Mouse (Mus musculus) lung, embryonic 14.5 days (tissue): ENCODE data around the gene Mslnl. TPM values are rescaled to one million over a fixed set of nuclear protein-coding genes. Genes with fewer than 3 reads are reported as not detected.
A peak's percentile ranks its signal among the peaks of the same experiment; 100 is the strongest.

Experiments used
- ATAC-seq: fragments of 200-750 bp; cut with Nextera tagmentation; 2 replicates; pipeline ENCODE4 v1.8.0; 2017; ENCODE audit warnings: mild to moderate bottlenecking, moderate TSS enrichment, moderate library complexity; ENCODE audit not compliant: insufficient read depth
- DNase-seq: peaks from one replicate; pipeline ENCODE4 v3.0.0-alpha.2; 2015
- H3K27ac ChIP-seq: fragments of 300-500 bp; sonication (generic); 2 replicates; pipeline ENCODE4 v1.5.1; 2014; ENCODE audit warnings: low read depth, mild to moderate bottlenecking, moderate library complexity
- H3K27me3 ChIP-seq: fragments of 300-500 bp; sonication (generic); 2 replicates; pipeline ENCODE4 v1.6.1; 2014; ENCODE audit warnings: low read length, control low read depth; ENCODE audit not compliant: insufficient read depth
- H3K36me3 ChIP-seq: fragments of 300-500 bp; sonication (generic); 2 replicates; pipeline ENCODE4 v1.6.1; 2014; ENCODE audit warnings: control low read depth; ENCODE audit not compliant: insufficient read depth
- H3K4me1 ChIP-seq: fragments of 300-500 bp; sonication (generic); 2 replicates; pipeline ENCODE4 v1.6.1; 2014; ENCODE audit warnings: antibody characterized with exemption, control low read depth; ENCODE audit not compliant: insufficient read depth
- H3K4me2 ChIP-seq: fragments of 300-500 bp; sonication (generic); 2 replicates; pipeline ENCODE4 v1.6.1; 2014; ENCODE audit warnings: mild to moderate bottlenecking
- H3K4me3 ChIP-seq: fragments of 300-500 bp; sonication (generic); 2 replicates; pipeline ENCODE4 v1.5.1; 2014; ENCODE audit warnings: low read depth, low read length
- H3K9ac ChIP-seq: fragments of 300-500 bp; sonication (generic); 2 replicates; pipeline ENCODE4 v1.6.1; 2014
- H3K9me3 ChIP-seq: fragments of 300-500 bp; sonication (generic); 2 replicates; pipeline ENCODE4 v1.6.1; 2016; ENCODE audit warnings: low read depth, low read length, control low read depth
- CTCF ChIP-seq: IDR thresholded peaks from 2 replicates; pipeline ENCODE4 v1.5.1; 2016; ENCODE audit warnings: antibody characterized with exemption, low read depth
- WGBS: fragments of 180-500 bp; shearing (Covaris S2); extraction: QIAGEN DNeasy Blood & Tissue Kit; methylation state at CpG from one replicate; pipeline ENCODE4 v1.1.7; 2014; 5-methylcytosine and 5-hydroxymethylcytosine counted together
- polyA plus RNA-seq: library from polyadenylated mRNA; unstranded; fragments of >200 nt; fragmentation: Nextera tagmentation; extraction: Ambion mirVana; gene quantifications from 2 replicates; pipeline ENCODE4 v1.2.1, GENCODE M21; 2014

Mslnl gene
- polyA plus RNA-seq, 1 experiment from 2014 or later: 0.24 TPM

DNA sequence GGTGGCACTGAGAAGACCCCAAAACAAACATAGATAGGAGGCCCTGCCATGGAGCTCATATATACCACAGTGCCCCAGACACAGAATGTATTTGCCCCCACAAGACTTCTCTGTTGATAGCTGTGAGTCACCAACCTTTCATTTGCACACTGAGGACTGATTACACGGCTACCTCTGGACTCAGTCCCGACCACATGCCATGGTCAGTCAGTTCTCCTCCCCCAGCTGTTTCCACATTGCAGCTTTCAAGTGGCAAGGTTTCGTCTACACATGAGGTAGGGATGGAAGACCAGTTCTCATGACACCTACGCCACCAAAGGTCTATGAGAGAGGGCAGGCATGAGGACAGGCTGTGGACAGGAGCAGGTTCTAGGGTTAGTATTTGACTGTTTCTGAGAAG lies 24.7 kb upstream of the Mslnl start:
- ATAC-seq (no peak), DNase-seq (no peak)
- no peak overlapping the region for H3K27ac ChIP-seq
- no peaks in the 10 kb centered on the region for H3K9me3 ChIP-seq
- H3K4me2 ChIP-seq: no peak overlapping the region
- no peak for TF ChIP-seq CTCF
- 70% methylated on average over 4 of the region's 4 CpGs for WGBS
- H3K36me3 ChIP-seq: no peaks in the 10 kb centered on the region
- no peak overlapping the region for H3K9ac ChIP-seq
- H3K27me3 ChIP-seq: peaks cover 3% of the 10 kb centered on the region; the same call in 1 of the 2 replicates
- H3K4me1 ChIP-seq: no peaks in the 10 kb centered on the region
- no peak overlapping the region for H3K4me3 ChIP-seq

DNA sequence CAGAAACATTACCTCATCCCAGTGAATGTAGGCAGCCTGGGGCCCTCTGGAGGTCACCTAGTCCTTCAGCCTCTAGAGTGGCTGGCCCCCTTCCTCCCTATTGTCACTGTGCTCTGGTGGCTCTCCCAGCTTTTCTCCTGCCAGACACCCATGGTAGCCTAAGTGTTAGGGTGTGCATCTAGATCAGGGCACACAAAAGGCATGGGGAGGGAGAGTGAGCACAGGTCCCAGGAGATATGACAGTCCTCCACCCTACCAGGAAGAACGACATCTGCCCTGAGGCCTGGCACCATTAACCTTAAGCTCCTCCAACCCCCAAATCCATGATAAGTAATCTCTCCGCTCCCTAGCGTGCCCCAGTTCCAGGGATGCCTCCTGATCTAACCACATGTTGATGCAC lies 20.2 kb upstream of the Mslnl start:
- no peak for DNase-seq
- TF ChIP-seq CTCF: no peak
- no peak overlapping the region for H3K4me2 ChIP-seq
- 46% methylated on average over 3 of the region's 3 CpGs for WGBS
- 0 out of 2 replicates have a peak, but pooled peaks cover 2% of the 10 kb centered on the region for H3K4me1 ChIP-seq
- no peak for ATAC-seq
- peaks cover 20% of the 10 kb centered on the region for H3K36me3 ChIP-seq
- no peak overlapping the region for H3K27ac ChIP-seq
- no peak overlapping the region for H3K4me3 ChIP-seq
- no peak overlapping the region for H3K9ac ChIP-seq
- H3K9me3 ChIP-seq: no peaks in the 10 kb centered on the region
- peaks cover 24% of the 10 kb centered on the region for H3K27me3 ChIP-seq

GRCm38 (mm10) chr17:25716130-25716529 lies 19.7 kb upstream of the Mslnl start:
- H3K4me3 ChIP-seq: no peak overlapping the region
- no peak for TF ChIP-seq CTCF

DNA sequence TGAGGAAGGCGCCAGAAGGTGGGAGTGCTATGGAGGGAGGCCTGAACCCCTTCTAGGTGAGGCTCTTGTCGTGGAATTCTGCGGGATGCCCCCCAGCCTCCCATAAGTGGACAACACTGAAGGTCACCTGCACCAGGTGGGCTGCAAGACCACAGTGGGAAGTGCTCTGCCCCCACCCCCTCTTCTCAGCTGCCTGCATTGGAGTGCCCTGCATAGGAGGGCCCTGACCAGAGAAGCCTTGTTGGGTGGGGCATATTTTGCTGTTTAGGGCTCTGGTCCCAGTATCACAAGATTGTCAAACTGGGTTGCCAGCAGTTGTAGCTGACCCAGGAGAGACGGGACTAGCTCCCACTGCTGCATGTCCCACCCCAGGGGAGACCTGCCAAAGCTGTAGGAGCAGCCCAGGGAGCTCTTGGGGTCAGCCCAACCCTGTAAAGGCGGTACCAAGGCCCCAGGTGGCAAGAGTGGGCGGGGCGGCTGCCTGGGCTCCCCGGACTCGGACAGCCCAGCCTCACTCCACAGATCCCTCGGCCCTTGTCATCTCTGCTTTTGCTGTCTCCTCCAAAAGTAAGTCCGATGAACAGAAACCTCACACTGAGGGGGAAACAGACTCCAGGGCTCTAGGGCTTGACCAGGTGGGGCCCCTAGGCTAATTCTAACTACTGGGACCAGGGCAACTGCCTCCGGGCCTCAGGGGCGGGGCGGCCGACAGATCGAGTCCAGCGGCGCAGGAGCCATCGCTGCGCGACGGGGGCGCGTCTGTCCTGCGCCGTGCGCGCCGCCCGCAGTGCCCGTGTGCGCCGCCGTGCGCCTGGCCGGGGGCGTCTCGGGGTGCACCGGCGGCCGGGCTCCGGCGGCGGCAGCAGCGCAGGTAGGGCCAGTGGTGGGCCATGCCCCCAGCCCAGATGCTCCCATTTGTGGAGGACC lies 18.9 kb upstream of the Mslnl start, which contains the start of gene Gng13:
Gene Gng13 (plus strand): TSS at position 461 of the 927 bp plus-strand sequence.
- Histone ChIP-seq H3K9me3 (no peaks in the 10 kb centered on the region), H3K4me3 (peak within 1 kb of the TSS; percentile 37), H3K4me1 (0 out of 2 replicates have a peak, but pooled peaks cover 2% of the 10 kb centered on the region), H3K9ac (peak within 1 kb of the TSS; percentile 41), H3K4me2 (peak within 1 kb of the TSS; percentile 72), H3K27ac (no peak within 1 kb of the TSS), H3K27me3 (peaks cover 24% of the 10 kb centered on the region), H3K36me3 (peaks cover 33% of the 10 kb centered on the region)
- peak; percentile 57; the same call in 1 of the 2 replicates for ATAC-seq
- peak; percentile 62 for DNase-seq
- no peak for TF ChIP-seq CTCF
- 2% methylated on average over 45 of the region's 45 CpGs for WGBS

More at GRCm38 (mm10) chr17:25716130-25716529, 19.7 kb upstream of the Mslnl start:
- Histone ChIP-seq H3K4me1 (0 out of 2 replicates have a peak, but pooled peaks cover 2% of the 10 kb centered on the region), H3K27ac (no peak overlapping the region), H3K27me3 (peaks cover 24% of the 10 kb centered on the region), H3K4me2 (no peak overlapping the region), H3K9ac (no peak overlapping the region), H3K36me3 (peaks cover 25% of the 10 kb centered on the region), H3K9me3 (no peaks in the 10 kb centered on the region)
- ATAC-seq (no peak), DNase-seq (peak; percentile 15)
- 4% methylated on average over 6 of the region's 6 CpGs for WGBS

DNA sequence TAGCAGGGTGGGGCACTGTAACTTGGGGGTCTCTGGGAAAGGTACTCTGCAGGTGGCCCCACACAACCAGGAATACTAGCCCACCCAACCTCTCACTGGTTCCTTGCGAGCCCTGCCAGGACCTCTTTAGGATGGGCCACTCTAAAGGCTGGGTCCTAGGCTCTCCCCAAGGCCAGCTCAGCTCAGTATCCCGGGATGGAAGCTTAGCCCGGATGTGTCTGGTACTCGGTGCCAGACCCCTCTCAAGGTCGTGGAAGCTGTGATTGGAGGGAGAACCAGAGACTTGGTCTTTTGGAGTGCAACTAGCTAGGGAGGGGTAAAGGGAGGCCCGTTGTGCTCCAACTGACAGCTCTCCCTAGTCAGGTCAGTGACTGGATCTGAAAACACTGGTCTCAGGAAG lies 18.2 kb upstream of the Mslnl start:
- peak overlapping the region; percentile 72 for H3K4me2 ChIP-seq
- ATAC-seq (peak; percentile 14; the same call in 1 of the 2 replicates), DNase-seq (peak; percentile 8)
- H3K27me3 ChIP-seq: peaks cover 24% of the 10 kb centered on the region
- no peak for TF ChIP-seq CTCF
- no peak overlapping the region for H3K27ac ChIP-seq
- WGBS: 7% methylated on average over 6 of the region's 6 CpGs
- H3K4me1 ChIP-seq: 0 out of 2 replicates have a peak, but pooled peaks cover 2% of the 10 kb centered on the region
- H3K9me3 ChIP-seq: no peaks in the 10 kb centered on the region
- H3K9ac ChIP-seq: peak overlapping the region; percentile 41; the same call in 1 of the 2 replicates
- H3K36me3 ChIP-seq: peaks cover 40% of the 10 kb centered on the region
- H3K4me3 ChIP-seq: peak overlapping the region; percentile 37

GRCm38 (mm10) chr17:25721476-25721875 lies 14.4 kb upstream of the Mslnl start:
- ATAC-seq (no peak), DNase-seq (no peak)
- H3K4me2 ChIP-seq: no peak overlapping the region
- no peak for TF ChIP-seq CTCF
- H3K4me3 ChIP-seq: no peak overlapping the region
- H3K27ac ChIP-seq: no peak overlapping the region
- peaks cover 62% of the 10 kb centered on the region for H3K36me3 ChIP-seq
- H3K9me3 ChIP-seq: no peaks in the 10 kb centered on the region
- no peak overlapping the region for H3K9ac ChIP-seq
- H3K4me1 ChIP-seq: 0 out of 2 replicates have a peak, but pooled peaks cover 6% of the 10 kb centered on the region
- peaks cover 18% of the 10 kb centered on the region for H3K27me3 ChIP-seq
- 95% methylated on average over 5 of the region's 5 CpGs for WGBS

GRCm38 (mm10) chr17:25723470-25723869 lies 12.4 kb upstream of the Mslnl start:
- H3K9me3 ChIP-seq: no peaks in the 10 kb centered on the region
- no peak for TF ChIP-seq CTCF
- H3K27me3 ChIP-seq: no peaks in the 10 kb centered on the region
- DNase-seq (no peak), ATAC-seq (no peak)
- no peak overlapping the region for H3K4me2 ChIP-seq
- peaks cover 63% of the 10 kb centered on the region for H3K36me3 ChIP-seq
- no peak overlapping the region for H3K9ac ChIP-seq
- WGBS: 94% methylated on average over 19 of the region's 19 CpGs
- peaks cover 11% of the 10 kb centered on the region; the same call in 1 of the 2 replicates for H3K4me1 ChIP-seq
- H3K4me3 ChIP-seq: no peak overlapping the region
- no peak overlapping the region for H3K27ac ChIP-seq
